Mouse (Mus musculus): ENCODE measurements around the gene Armh1. TPM values are rescaled to one million over a fixed set of nuclear protein-coding genes. Genes with fewer than 3 reads are reported as not detected.
"Not testable (repeated sequence)": the region's sequence is repeated elsewhere in the genome, so short reads cannot be mapped to it uniquely, and the experiment has no call there.

The Armh1 gene
- polyA plus RNA-seq, 1 experiment from 2014 or later: 0.32 TPM

DNA sequence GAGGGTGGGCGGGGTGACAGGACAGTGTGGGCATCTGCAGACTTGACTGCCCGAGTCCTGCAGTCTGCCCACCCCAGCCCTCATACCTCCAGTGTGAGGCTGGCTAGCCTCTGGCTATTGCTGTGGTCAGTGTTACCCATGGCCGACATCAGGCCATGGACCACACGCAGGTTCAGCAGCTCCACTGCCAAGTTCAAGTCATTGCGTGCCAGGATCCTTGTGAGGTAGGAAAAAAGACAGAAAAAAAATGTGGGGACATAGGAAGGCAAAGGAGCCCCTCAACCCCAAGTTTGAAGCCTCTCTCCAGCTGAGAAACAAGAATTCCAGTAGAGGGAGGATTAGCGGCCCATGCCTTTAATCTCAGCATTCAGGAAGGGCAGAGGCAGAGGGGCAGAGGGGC lies 37.7 kb downstream of the Armh1 start:
- Histone ChIP-seq H3K9me3 (no peaks in the 10 kb centered on the region), H3K27ac (replicated peaks) (no peak overlapping the region)
- no peak for ATAC-seq (ENCODE audit: low FRiP score, low read depth)

DNA sequence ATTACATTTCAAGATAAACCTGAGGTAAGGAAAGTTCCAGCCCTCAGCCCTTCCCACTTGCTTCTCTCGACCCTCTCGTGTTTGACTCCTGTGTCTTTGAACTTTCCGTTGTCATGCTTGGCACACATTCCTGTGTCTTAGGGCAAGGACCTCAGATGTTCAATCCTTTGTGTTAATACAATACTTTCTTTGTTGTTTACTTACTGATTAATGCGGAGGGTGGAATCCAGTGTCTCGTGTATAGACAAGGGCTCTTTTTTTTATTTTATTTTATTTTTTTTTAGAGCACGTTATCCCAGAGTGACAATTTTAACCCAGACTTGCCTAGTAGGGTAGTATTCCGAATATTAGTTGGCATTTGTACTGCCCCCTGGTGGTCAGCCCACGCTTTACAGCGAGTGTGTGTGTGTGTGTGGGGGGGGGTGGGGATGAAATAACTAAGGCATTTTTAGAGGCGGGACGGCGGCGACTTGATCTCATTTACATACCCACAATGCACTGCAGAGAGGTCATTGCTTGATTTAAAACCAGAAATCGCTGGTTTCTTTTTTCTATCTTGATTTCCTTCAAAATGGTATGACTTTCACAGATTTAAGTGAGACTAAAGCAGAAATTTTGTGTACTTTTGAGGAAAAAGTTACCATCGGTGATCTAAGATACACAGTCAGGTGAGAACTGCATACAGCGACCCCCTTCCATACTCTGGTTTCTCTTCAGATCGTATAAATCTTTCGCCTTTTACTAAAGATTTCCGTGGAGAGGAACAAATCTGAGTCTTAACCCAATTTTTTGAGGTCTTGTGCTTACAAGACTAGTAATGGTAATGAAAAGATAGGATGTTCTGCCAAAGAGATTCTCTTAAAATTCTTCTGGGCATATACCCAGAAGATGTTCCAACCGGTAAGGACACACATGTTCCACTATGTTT lies 41.5 kb downstream of the Armh1 start:
- Histone ChIP-seq H3K9ac (replicated peaks) (no peak overlapping the region), H3K9me3 (no peaks in the 10 kb centered on the region), H3K27ac (replicated peaks) (no peak overlapping the region), H3K4me3 (no peak overlapping the region), H3K4me1 (no peaks in the 10 kb centered on the region), H3K27me3 (peaks cover 13% of the 10 kb centered on the region), H3K4me2 (replicated peaks) (0 out of 2 replicates have a peak overlapping the region, but pooled peaks have one; percentile 19), H3K36me3 (no peaks in the 10 kb centered on the region)
- 4% methylated on average over 20 of the region's 20 CpGs for WGBS
- ATAC-seq (ENCODE audit: low FRiP score, low read depth): 0 out of 2 replicates have a peak, but pooled peaks have one; percentile 38

More for the DNA sequence above, 37.7 kb downstream of the Armh1 start:
- Histone ChIP-seq H3K36me3 (no peaks in the 10 kb centered on the region), H3K27me3 (peaks cover 14% of the 10 kb centered on the region), H3K9ac (replicated peaks) (no peak overlapping the region), H3K4me2 (replicated peaks) (no peak overlapping the region), H3K4me3 (no peak overlapping the region), H3K4me1 (no peaks in the 10 kb centered on the region)
- 83% methylated on average over 6 of the region's 6 CpGs for WGBS

DNA sequence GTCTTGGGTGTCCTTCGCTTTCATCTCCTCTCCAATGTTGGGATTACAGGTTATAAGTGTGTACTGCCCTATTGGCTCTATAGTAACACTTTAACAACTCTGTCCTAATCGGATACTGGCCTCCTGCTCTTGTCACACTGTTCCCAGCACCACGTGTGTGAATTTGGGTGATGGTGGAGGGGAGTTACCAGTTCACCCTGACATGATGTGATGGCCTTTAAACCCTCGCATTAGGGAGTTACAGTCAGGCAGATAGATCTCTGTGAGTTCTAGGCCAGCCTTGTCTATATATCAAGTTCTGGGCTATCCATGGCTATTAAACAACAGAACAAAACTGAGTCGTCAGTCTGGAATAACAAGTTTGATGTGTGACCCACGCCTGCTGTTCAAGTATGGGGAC lies 42.3 kb downstream of the Armh1 start:
- Histone ChIP-seq H3K4me3 (no peak overlapping the region), H3K4me1 (no peaks in the 10 kb centered on the region), H3K4me2 (replicated peaks) (no peak overlapping the region), H3K27me3 (peaks cover 9% of the 10 kb centered on the region), H3K9me3 (no peaks in the 10 kb centered on the region), H3K36me3 (no peaks in the 10 kb centered on the region), H3K9ac (replicated peaks) (no peak overlapping the region), H3K27ac (replicated peaks) (no peak overlapping the region)
- no peak for ATAC-seq (ENCODE audit: low FRiP score, low read depth)
- WGBS: 82% methylated on average over 6 of the region's 6 CpGs

DNA sequence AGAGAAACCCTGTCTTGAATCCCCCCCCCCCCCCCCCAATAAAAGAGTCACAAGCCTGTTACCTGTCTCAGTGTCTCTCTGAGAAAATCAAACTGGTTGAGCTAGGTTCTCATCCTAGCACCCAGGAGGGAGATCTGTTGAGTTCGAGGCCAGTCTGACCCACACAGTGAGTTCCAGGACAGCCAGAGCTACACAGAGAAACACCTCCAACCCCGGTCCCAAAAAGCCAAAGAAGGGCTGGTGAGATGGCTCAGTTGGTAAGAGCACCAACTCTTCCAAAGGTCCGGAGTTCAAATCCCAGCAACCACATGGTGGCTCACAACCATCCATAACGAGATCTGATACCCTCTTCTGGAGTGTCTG lies 49.0 kb downstream of the Armh1 start:
- no peak for ATAC-seq (ENCODE audit: low FRiP score, low read depth)
- no peaks in the 10 kb centered on the region for H3K36me3 ChIP-seq
- peaks cover 7% of the 10 kb centered on the region; the same call in 1 of the 2 replicates for H3K4me1 ChIP-seq
- H3K27ac ChIP-seq (replicated peaks): peak overlapping the region; percentile 66
- H3K9ac ChIP-seq (replicated peaks): no peak overlapping the region
- no peaks in the 10 kb centered on the region for H3K9me3 ChIP-seq
- no peak overlapping the region for H3K4me3 ChIP-seq
- 59% methylated on average over 4 of the region's 4 CpGs for WGBS
- peak overlapping the region; percentile 48; the same call in 1 of the 2 replicates for H3K4me2 ChIP-seq (replicated peaks)
- H3K27me3 ChIP-seq: no peaks in the 10 kb centered on the region

DNA sequence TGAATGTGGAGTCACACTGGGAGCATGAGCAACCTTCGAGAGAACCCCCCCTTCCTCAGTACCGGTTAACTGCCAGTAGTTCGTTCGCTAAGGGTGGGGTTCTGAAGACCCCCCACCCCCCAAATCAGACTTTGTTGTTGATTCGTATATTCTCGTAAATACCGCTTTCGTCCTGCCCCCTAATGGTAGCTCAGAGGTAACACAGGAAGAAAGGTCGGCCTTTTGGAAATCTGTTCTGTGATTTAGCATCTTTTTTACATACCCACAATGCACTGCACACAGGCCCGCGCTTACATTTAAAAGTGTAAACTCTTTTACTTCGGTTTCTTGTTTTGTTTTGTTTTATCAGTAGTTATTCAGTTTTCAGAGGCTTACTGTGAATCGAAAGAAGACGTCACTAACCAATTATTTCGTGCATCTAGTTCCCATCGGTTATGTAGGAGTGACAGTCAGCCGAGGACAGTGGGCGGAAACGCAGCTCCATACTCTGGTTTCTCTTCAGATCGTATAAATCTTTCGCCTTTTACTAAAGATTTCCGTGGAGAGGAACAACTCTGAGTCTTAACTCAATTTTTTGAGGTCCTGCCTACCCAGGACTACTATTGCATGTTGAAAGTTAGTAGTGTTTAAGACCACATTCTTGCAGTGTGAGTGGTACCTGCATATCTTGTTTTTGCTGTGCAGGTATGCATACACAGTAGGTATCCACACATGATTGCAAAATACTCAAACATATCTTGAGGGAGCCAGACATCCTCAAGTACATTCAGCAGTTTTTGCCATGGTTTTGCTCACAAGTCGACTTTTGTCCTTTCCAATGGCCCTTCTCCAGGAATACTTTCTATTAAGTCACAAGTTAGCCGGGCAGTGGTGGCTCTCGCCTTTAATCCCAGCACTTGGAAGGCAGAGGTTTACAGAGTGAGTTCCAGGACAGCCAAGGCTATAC lies 49.6 kb downstream of the Armh1 start:
- Histone ChIP-seq H3K4me1 (peaks cover 7% of the 10 kb centered on the region; the same call in 1 of the 2 replicates), H3K4me2 (replicated peaks) (peak overlapping the region; percentile 48), H3K4me3 (peak overlapping the region; percentile 33), H3K27me3 (no peaks in the 10 kb centered on the region), H3K27ac (replicated peaks) (peak overlapping the region; percentile 66), H3K36me3 (no peaks in the 10 kb centered on the region), H3K9me3 (no peaks in the 10 kb centered on the region), H3K9ac (replicated peaks) (peak overlapping the region; percentile 49; the same call in 1 of the 2 replicates)
- WGBS: 1% methylated on average over 25 of the region's 25 CpGs
- ATAC-seq (ENCODE audit: low FRiP score, low read depth): peak; percentile 73; the same call in 1 of the 2 replicates

DNA sequence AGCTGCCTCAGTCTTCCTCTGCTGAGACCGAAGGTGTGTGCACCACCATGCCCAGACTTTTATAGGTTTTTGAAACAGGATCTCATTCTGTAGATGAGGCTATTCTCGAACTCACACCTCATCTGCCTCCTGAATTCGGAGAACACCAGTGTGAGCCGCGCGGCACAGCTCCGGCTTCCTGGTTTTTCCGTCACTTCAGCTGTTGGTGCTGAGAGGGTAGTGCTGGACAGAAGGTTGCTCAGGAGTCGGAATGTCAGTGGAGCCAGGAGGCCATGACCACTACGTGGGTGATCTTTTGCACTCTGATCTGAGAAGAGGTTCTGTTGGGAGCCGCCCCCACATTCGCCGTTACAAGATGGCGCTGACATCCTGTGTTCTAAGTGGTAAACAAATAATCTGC lies 60.1 kb downstream of the Armh1 start:
- 95% methylated on average over 14 of the region's 14 CpGs for WGBS
- Histone ChIP-seq H3K27me3 (no peaks in the 10 kb centered on the region), H3K4me1 (peaks cover 9% of the 10 kb centered on the region), H3K9me3 (no peaks in the 10 kb centered on the region), H3K9ac (replicated peaks) (no peak overlapping the region), H3K36me3 (no peaks in the 10 kb centered on the region), H3K4me3 (no peak overlapping the region), H3K4me2 (replicated peaks) (no peak overlapping the region), H3K27ac (replicated peaks) (no peak overlapping the region)
- ATAC-seq (ENCODE audit: low FRiP score, low read depth): no peak

DNA sequence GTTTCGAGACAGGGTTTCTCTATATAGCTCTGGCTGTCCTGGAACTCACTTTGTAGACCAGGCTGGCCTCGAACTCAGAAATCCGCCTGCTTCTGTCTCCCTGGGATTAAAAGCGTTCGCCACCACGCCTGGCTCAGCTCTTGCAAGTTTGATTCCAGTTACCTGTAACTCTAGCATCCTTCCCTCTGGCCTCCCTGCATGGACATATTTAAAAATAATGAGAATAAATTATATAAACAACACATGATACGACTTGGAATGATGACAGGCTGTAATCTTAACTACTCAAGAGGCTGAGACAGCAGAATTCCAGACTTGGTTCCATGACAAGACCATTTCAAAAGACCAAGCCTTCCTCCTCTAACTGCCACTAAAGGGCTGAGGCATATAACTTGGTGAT lies 61.3 kb downstream of the Armh1 start:
- 70% methylated on average over 7 of the region's 7 CpGs for WGBS
- Histone ChIP-seq H3K4me3 (no peak overlapping the region), H3K27ac (replicated peaks) (peak overlapping the region; percentile 77), H3K36me3 (no peaks in the 10 kb centered on the region), H3K4me2 (replicated peaks) (no peak overlapping the region), H3K9ac (replicated peaks) (no peak overlapping the region), H3K27me3 (no peaks in the 10 kb centered on the region), H3K9me3 (no peaks in the 10 kb centered on the region), H3K4me1 (peaks cover 9% of the 10 kb centered on the region)
- ATAC-seq (ENCODE audit: low FRiP score, low read depth): no peak

DNA sequence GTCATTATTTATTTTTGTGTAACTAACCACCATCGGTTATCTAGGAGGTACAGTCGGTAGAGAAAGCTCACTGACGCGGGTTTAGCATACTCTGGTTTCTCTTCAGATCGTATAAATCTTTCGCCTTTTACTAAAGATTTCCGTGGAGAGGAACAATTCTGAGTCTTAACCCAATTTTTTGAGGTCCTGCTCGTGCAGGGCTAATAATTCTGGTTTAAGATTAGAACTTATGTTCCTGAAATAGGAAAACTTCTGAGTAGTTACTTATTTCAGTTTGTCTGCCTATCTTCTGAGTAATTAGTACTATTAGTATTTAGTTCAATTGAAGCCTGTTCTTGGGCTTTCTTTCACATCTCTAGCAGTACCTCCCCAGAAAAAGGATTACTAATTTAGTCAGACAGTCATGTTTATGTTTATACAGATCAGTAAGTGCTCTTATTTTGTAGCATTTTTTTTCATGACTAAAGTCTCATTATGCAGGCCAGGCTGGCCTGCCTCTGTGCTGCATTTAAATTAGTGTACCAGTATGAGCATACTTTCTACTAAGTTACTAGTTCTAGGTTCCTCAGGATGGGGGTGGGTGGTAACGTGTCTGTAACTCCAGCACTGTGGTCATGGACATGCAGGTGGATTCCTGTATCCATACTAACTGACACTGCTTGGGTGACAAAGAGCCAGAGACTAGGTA lies 61.9 kb downstream of the Armh1 start:
- Histone ChIP-seq H3K9ac (replicated peaks) (peak overlapping the region; percentile 44; the same call in 1 of the 2 replicates), H3K27me3 (peaks cover 5% of the 10 kb centered on the region; the same call in 1 of the 2 replicates), H3K4me1 (peaks cover 9% of the 10 kb centered on the region), H3K36me3 (no peaks in the 10 kb centered on the region), H3K27ac (replicated peaks) (peak overlapping the region; percentile 77), H3K9me3 (no peaks in the 10 kb centered on the region), H3K4me2 (replicated peaks) (peak overlapping the region; percentile 39), H3K4me3 (peak overlapping the region; percentile 25)
- WGBS: under 1% methylated on average over 9 of the region's 9 CpGs
- peak; percentile 86 for ATAC-seq (ENCODE audit: low FRiP score, low read depth)

DNA sequence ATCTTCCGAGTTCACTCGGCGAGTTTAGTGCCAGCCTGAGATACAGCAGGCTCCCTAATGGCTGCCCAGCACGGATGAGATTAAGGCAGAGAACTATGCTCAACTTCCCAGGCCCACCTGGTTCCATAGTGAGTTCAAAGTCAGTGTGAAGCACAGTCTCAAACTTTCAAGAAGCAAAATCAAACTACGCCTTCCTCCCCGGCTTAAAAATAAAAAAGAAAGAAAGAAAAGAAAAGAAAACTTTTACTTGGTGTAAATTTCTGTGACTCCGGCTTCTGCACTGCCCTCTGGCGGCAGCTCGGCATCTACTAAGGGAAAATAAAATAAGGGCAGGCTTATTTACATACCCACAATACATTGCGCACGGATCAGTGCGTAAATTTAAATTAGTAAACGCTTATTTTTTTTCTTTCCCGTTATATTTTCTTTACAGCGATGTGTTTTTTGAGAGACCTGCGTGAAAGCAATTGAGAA lies 62.5 kb downstream of the Armh1 start:
- H3K27ac ChIP-seq (replicated peaks): peak overlapping the region; percentile 77
- peaks cover 9% of the 10 kb centered on the region for H3K4me1 ChIP-seq
- H3K9ac ChIP-seq (replicated peaks): peak overlapping the region; percentile 44; the same call in 1 of the 2 replicates
- 2% methylated on average over 16 of the region's 16 CpGs for WGBS
- no peaks in the 10 kb centered on the region for H3K36me3 ChIP-seq
- H3K27me3 ChIP-seq: peaks cover 9% of the 10 kb centered on the region; the same call in 1 of the 2 replicates
- peak overlapping the region; percentile 39 for H3K4me2 ChIP-seq (replicated peaks)
- peak; percentile 64 for ATAC-seq (ENCODE audit: low FRiP score, low read depth)
- H3K9me3 ChIP-seq: no peaks in the 10 kb centered on the region
- peak overlapping the region; percentile 25 for H3K4me3 ChIP-seq

DNA sequence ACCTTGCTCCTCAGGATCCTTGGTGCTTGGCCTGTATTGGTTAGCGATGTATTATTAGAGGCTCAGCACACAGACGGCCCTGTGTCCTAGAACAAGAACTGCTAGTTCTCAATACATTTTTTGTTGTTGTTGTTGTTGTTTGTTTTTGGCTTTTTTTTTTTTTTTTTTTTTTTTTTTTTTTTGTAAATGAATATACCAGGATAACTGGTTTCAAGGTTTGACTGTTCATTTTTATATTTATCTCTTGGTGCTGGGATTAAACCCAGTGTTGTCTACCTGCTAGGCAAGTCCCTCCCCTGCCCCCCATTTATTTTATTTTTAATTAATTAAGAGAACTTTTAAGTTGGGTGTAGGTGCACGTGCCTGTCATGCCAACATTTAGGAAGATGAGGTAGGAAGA lies 63.0 kb downstream of the Armh1 start:
- H3K4me1 ChIP-seq: peaks cover 9% of the 10 kb centered on the region
- no peaks in the 10 kb centered on the region for H3K36me3 ChIP-seq
- no peaks in the 10 kb centered on the region for H3K9me3 ChIP-seq
- no peak for ATAC-seq (ENCODE audit: low FRiP score, low read depth)
- peak overlapping the region; percentile 39 for H3K4me2 ChIP-seq (replicated peaks)
- H3K4me3 ChIP-seq: peak overlapping the region; percentile 25
- H3K27ac ChIP-seq (replicated peaks): peak overlapping the region; percentile 77; the same call in 1 of the 2 replicates
- H3K9ac ChIP-seq (replicated peaks): no peak overlapping the region
- H3K27me3 ChIP-seq: peaks cover 9% of the 10 kb centered on the region; the same call in 1 of the 2 replicates
- 59% methylated on average over 3 of the region's 3 CpGs for WGBS

DNA sequence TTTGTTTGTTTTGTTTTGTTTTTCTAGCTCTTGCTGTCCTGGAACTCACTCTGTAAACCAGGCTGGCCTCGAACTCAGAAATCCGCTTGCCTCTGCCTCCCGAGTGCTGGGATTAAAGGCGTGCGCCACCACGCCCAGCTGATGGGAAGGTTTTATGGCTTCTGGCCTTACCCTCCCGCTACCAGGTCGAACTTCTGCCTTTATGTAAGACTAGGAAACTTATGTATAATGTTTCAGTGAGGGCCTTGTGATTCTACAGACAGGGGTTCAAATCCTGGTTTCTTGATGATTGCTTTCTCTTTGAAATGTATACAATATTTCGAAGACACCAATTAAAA lies 69.2 kb downstream of the Armh1 start:
- Histone ChIP-seq H3K27ac (replicated peaks) (0 out of 2 replicates have a peak overlapping the region, but pooled peaks have one; percentile 42), H3K4me1 (peaks cover 23% of the 10 kb centered on the region), H3K4me3 (peak overlapping the region; percentile 70), H3K4me2 (replicated peaks) (peak overlapping the region; percentile 76), H3K9ac (replicated peaks) (peak overlapping the region; percentile 63), H3K36me3 (peaks cover 22% of the 10 kb centered on the region)
- peak; percentile 54 for ATAC-seq (ENCODE audit: low FRiP score, low read depth)
- 14% methylated on average over 9 of the region's 9 CpGs for WGBS
- H3K27me3 ChIP-seq, H3K9me3 ChIP-seq: not testable (repeated sequence)
